In genomic region chr5:114813525-114814181, GRCm38 (mm10) we compare ENCODE assay signal across 8 mouse cellular contexts. TPM values are rescaled to one million over a fixed set of nuclear protein-coding genes. Genes with fewer than 3 reads are reported as not detected.
DNase-seq lines count a peak whose midpoint lies in the region; ATAC-seq and TF ChIP-seq lines count a peak whose summit lies in the region.

No protein-coding gene starts in this region.

- H3K4me2 ChIP-seq in hindbrain, embryonic 14.5 days (replicated peaks) = peak overlapping the region; percentile 81

- no peaks in the 10 kb centered on the region for H3K27me3 ChIP-seq in hindbrain, embryonic 14.5 days (ENCODE audit: control insufficient read depth, insufficient read depth, low read length)

- H3K79me2 ChIP-seq in macrophage (ENCODE audit: inconsistent target) = peaks cover 43% of the 10 kb centered on the region

- DNase-seq in R1 (ENCODE audit: low read depth, low spot score) = peak; percentile 88
- peak; percentile 91 to 96 for DNase-seq in cerebellum, postnatal 25 days
- peak; percentile 79 to 82 for DNase-seq in frontal cortex, postnatal 25 days (ENCODE audit: low spot score in 2 of 2)
- peak; percentile 94 for DNase-seq in hindbrain, embryonic 14.5 days (ENCODE audit: low spot score)
- peak; percentile 90 to 92 for DNase-seq in left cerebral cortex, adult 2 months (ENCODE audit: extremely low spot score in 1 of 2, low spot score in 2 of 2)
- peak; percentile 82 for DNase-seq in retina, postnatal 7 days (ENCODE audit: low read depth, low spot score)
- DNase-seq in urinary bladder, adult 18-20 months (ENCODE audit: low spot score in 2 of 2) = peak; percentile 65 to 75

- H3K36me3 ChIP-seq in hindbrain, embryonic 14.5 days (replicated peaks; ENCODE audit: control insufficient read depth, insufficient read depth) = peaks cover 23% of the 10 kb centered on the region; the same call in 1 of the 2 replicates
- peaks cover 4% of the 10 kb centered on the region; the same call in 1 of the 2 replicates for H3K36me3 ChIP-seq in macrophage (ENCODE audit: inconsistent target)

- intact Hi-C loops in left cerebral cortex, adult 2 months (cut with DNase I) = no loop called here

- H3K4me1 ChIP-seq in hindbrain, embryonic 14.5 days (replicated peaks; ENCODE audit: control insufficient read depth, insufficient read depth, low read length) = peaks cover 17% of the 10 kb centered on the region; the same call in 1 of the 2 replicates

- peak overlapping the region; percentile 90 for H3K9ac ChIP-seq in hindbrain, embryonic 14.5 days

- no peak for TF ChIP-seq CTCF in left cerebral cortex, adult 2 months (IDR thresholded peaks at IDR 0.05)

- WGBS in hindbrain, embryonic 14.5 days = under 1% methylated on average over 50 of the region's 50 CpGs
- WGBS in macrophage (ENCODE audit: missing documents) = 4% methylated on average over 50 of the region's 50 CpGs

- peak overlapping the region; percentile 99 for H3K27ac ChIP-seq in hindbrain, embryonic 14.5 days
- H3K27ac ChIP-seq in left cerebral cortex, adult 2 months = peak overlapping the region; percentile 92
- H3K27ac ChIP-seq in macrophage = no peak overlapping the region

- ATAC-seq in hindbrain, embryonic 14.5 days (ENCODE audit: low FRiP score) = peak; percentile 96

- H3K4me3 ChIP-seq in hindbrain, embryonic 14.5 days (replicated peaks; ENCODE audit: low read length) = peak overlapping the region; percentile 91
- peak overlapping the region; percentile 80 for H3K4me3 ChIP-seq in left cerebral cortex, adult 2 months
- H3K4me3 ChIP-seq in macrophage (ENCODE audit: inconsistent target) = peak overlapping the region; percentile 48

- no peaks in the 10 kb centered on the region for H3K9me3 ChIP-seq in hindbrain, embryonic 14.5 days (ENCODE audit: control insufficient read depth, low read length)

RNA-seq across cellular contexts. Expression of gene 1500011B03Rik, which starts 9.6 kb away (rescaled TPM):
- 290 and 308 TPM in 2 replicates for polyA plus RNA-seq in hindbrain, embryonic 14.5 days (2014; fragmentation: Nextera tagmentation; extraction: Ambion mirVana)
- total RNA-seq in left cerebral cortex, adult 2 months (2021) = 100 to 1,000 TPM; 144 to 161 TPM
- total RNA-seq in macrophage (2018; cell fraction: chromatin; rRNA removed) = 10 to 100 TPM in 10 of 26 experiments, 1 to 10 TPM in 16; 1.5 to 27.6 (median 5.4) TPM
- 10 to 100 TPM; 13.5 to 40.9 (median 29.4) TPM for total RNA-seq in macrophage (2018; cell fraction: cytosol; rRNA removed)
- total RNA-seq in macrophage (2018; cell fraction: nucleus; rRNA removed) = 10 to 100 TPM in 21 of 26 experiments, 1 to 10 TPM in 5; 5.8 to 46.1 (median 16.3) TPM
- 26.6 to 35.2 TPM (median 29.9 TPM) in 3 replicates for polyA plus RNA-seq in macrophage (2018)

RNA-seq across cellular contexts. Expression of gene Git2, which starts 38.3 kb away (rescaled TPM):
- 44.3 and 45.1 TPM in 2 replicates for polyA plus RNA-seq in hindbrain, embryonic 14.5 days (2014; fragmentation: Nextera tagmentation; extraction: Ambion mirVana)
- total RNA-seq in left cerebral cortex, adult 2 months (2021) = 10 to 100 TPM; 42.7 to 43.7 TPM
- total RNA-seq in macrophage (2018; cell fraction: chromatin; rRNA removed) = 100 to 1,000 TPM; 222 to 774 (median 306) TPM
- total RNA-seq in macrophage (2018; cell fraction: cytosol; rRNA removed) = 10 to 100 TPM; 32.2 to 69.3 (median 50.8) TPM
- total RNA-seq in macrophage (2018; cell fraction: nucleus; rRNA removed) = 100 to 1,000 TPM in 21 of 26 experiments, 10 to 100 TPM in 5; 77.4 to 330 (median 164) TPM
- polyA plus RNA-seq in macrophage (2018) = 37.1 to 50.3 TPM (median 46.2 TPM) in 3 replicates

RNA-seq across cellular contexts. Expression of gene Ankrd13a, which starts 39.2 kb away (rescaled TPM):
- polyA plus RNA-seq in hindbrain, embryonic 14.5 days (2014; fragmentation: Nextera tagmentation; extraction: Ambion mirVana) = 45.5 and 48.9 TPM in 2 replicates
- 10 to 100 TPM; 31.0 to 38.8 TPM for total RNA-seq in left cerebral cortex, adult 2 months (2021)
- 100 to 1,000 TPM in 7 of 26 experiments, 10 to 100 TPM in 19; 49.4 to 172 (median 90.9) TPM for total RNA-seq in macrophage (2018; cell fraction: chromatin; rRNA removed)
- total RNA-seq in macrophage (2018; cell fraction: cytosol; rRNA removed) = 100 to 1,000 TPM; 151 to 275 (median 203) TPM
- total RNA-seq in macrophage (2018; cell fraction: nucleus; rRNA removed) = 100 to 1,000 TPM in 24 of 26 experiments, 10 to 100 TPM in 2; 77.1 to 174 (median 135) TPM
- 144 to 222 TPM (median 173 TPM) in 3 replicates for polyA plus RNA-seq in macrophage (2018)

RNA-seq across cellular contexts. Expression of gene 4930519G04Rik, which starts 39.8 kb away (rescaled TPM):
- polyA plus RNA-seq in hindbrain, embryonic 14.5 days (2014; fragmentation: Nextera tagmentation; extraction: Ambion mirVana) = not detected in 2 replicates
- not detected for total RNA-seq in left cerebral cortex, adult 2 months (2021)
- total RNA-seq in macrophage (2018; cell fraction: chromatin; rRNA removed) = not detected
- not detected for total RNA-seq in macrophage (2018; cell fraction: cytosol; rRNA removed)
- not detected for total RNA-seq in macrophage (2018; cell fraction: nucleus; rRNA removed)
- not detected in 3 replicates for polyA plus RNA-seq in macrophage (2018)

RNA-seq across cellular contexts. Expression of gene Gm9936, which starts 44.8 kb away (rescaled TPM):
- polyA plus RNA-seq in hindbrain, embryonic 14.5 days (2014; fragmentation: Nextera tagmentation; extraction: Ambion mirVana) = 2.6 and 3.0 TPM in 2 replicates
- 1 to 10 TPM; 1.0 to 1.5 TPM for total RNA-seq in left cerebral cortex, adult 2 months (2021)
- total RNA-seq in macrophage (2018; cell fraction: chromatin; rRNA removed) = not detected
- not detected for total RNA-seq in macrophage (2018; cell fraction: cytosol; rRNA removed)
- total RNA-seq in macrophage (2018; cell fraction: nucleus; rRNA removed) = not detected
- polyA plus RNA-seq in macrophage (2018) = not detected in 3 replicates
